Mouse (Mus musculus) heart, embryonic 14.5 days (tissue): ENCODE measurements around the gene Ccl28. TPM values are rescaled to one million over a fixed set of nuclear protein-coding genes. Genes with fewer than 3 reads are reported as not detected.
"Not testable (repeated sequence)": the region's sequence is repeated elsewhere in the genome, so short reads cannot be mapped to it uniquely, and the experiment has no call there.

Source experiments
- ATAC-seq: fragments of 200-750 bp; cut with Nextera tagmentation; 2 replicates; pipeline ENCODE4 v1.8.0; 2017; ENCODE audit warnings: low read depth, moderate TSS enrichment; ENCODE audit not compliant: insufficient number of reproducible peaks, insufficient read depth, low FRiP score
- H3K27ac ChIP-seq, 2 experiments: fragments of 200-500 bp in 1 of 2; fragments of 300-500 bp in 1 of 2; sonication (generic) in 1 of 2; replicated peaks in 1 of 2; 2 replicates each; pipeline ENCODE4 v1.5.1; 2012 to 2014; ENCODE audit warnings: low read depth in 2 of 2, low read length in 2 of 2, control low read depth in 1 of 2, mild to moderate bottlenecking in 1 of 2, mixed read lengths in 1 of 2; ENCODE audit not compliant: control insufficient read depth in 1 of 2, insufficient read depth in 1 of 2
- H3K27me3 ChIP-seq: fragments of 300-500 bp; sonication (generic); 2 replicates; pipeline ENCODE4 v1.6.1; 2014; ENCODE audit warnings: mild to moderate bottlenecking, low read length, control low read depth; ENCODE audit not compliant: control insufficient read depth, insufficient read depth
- H3K36me3 ChIP-seq: fragments of 300-500 bp; sonication (generic); 2 replicates; pipeline ENCODE4 v1.6.1; 2014; ENCODE audit warnings: mild to moderate bottlenecking, control low read depth, low read length, mixed read lengths; ENCODE audit not compliant: control insufficient read depth, insufficient read depth
- H3K4me1 ChIP-seq, 2 experiments: fragments of 200-500 bp in 1 of 2; fragments of 300-500 bp in 1 of 2; sonication (generic) in 1 of 2; 2 replicates each; pipeline ENCODE4 v1.6.1; 2012 to 2014; ENCODE audit warnings: low read length in 2 of 2, control low read depth in 1 of 2, mixed read lengths in 1 of 2; ENCODE audit not compliant: control insufficient read depth in 2 of 2, insufficient read depth in 2 of 2
- H3K4me2 ChIP-seq: fragments of 300-500 bp; sonication (generic); 2 replicates; pipeline ENCODE4 v1.6.1; 2014; ENCODE audit warnings: mild to moderate bottlenecking, low read length
- H3K4me3 ChIP-seq, 2 experiments: fragments of 200-500 bp in 1 of 2; fragments of 300-500 bp in 1 of 2; sonication (generic) in 1 of 2; 2 replicates each; pipeline ENCODE4 v1.5.1; 2012 to 2014; ENCODE audit warnings: low read length in 2 of 2, mild to moderate bottlenecking in 2 of 2, control low read depth in 1 of 2, low read depth in 1 of 2, moderate library complexity in 1 of 2; ENCODE audit not compliant: control insufficient read depth in 1 of 2, insufficient read depth in 1 of 2
- H3K9ac ChIP-seq: fragments of 300-500 bp; sonication (generic); 2 replicates; pipeline ENCODE4 v1.6.1; 2014; ENCODE audit warnings: mild to moderate bottlenecking, low read length
- H3K9me3 ChIP-seq: fragments of 300-500 bp; sonication (generic); 2 replicates; pipeline ENCODE4 v1.6.1; 2016; ENCODE audit warnings: low read length, control low read depth; ENCODE audit not compliant: control insufficient read depth
- WGBS: fragments of 180-500 bp; shearing (Covaris S2); extraction: QIAGEN DNeasy Blood & Tissue Kit; methylation state at CpG from one replicate; pipeline ENCODE4 v1.1.7; 2014; 5-methylcytosine and 5-hydroxymethylcytosine counted together
- polyA plus RNA-seq: library from polyadenylated mRNA; unstranded; fragments of >200 nt; fragmentation: Nextera tagmentation; extraction: Ambion mirVana; gene quantifications from 2 replicates; pipeline ENCODE4 v1.2.1, GENCODE M21; 2014

The Ccl28 gene
- not detected in 2 replicates for polyA plus RNA-seq

GRCm38 (mm10) chr13:119623634-119624033 lies at the start of gene Ccl28:
Gene Ccl28, plus strand, starts transcription at chr13:119623819.
- Histone ChIP-seq H3K4me1 (no peaks in the 10 kb centered on the region), H3K27ac (no peak within 1 kb of the TSS), H3K36me3 (no peaks in the 10 kb centered on the region), H3K27me3 (no peaks in the 10 kb centered on the region), H3K9me3 (no peaks in the 10 kb centered on the region), H3K9ac (no peak within 1 kb of the TSS), H3K4me3 (no peak within 1 kb of the TSS), H3K4me2 (no peak within 1 kb of the TSS)
- WGBS: 78% methylated on average over 6 of the region's 6 CpGs
- ATAC-seq: no peak

GRCm38 (mm10) chr13:119596321-119597211 lies 27.1 kb upstream of the Ccl28 start:
- H3K27me3 ChIP-seq: not testable (repeated sequence)

GRCm38 (mm10) chr13:119598466-119598865 lies 25.2 kb upstream of the Ccl28 start:
- H3K27ac ChIP-seq, H3K4me3 ChIP-seq, H3K4me2 ChIP-seq, H3K27me3 ChIP-seq, H3K36me3 ChIP-seq, H3K9ac ChIP-seq, H3K4me1 ChIP-seq, ATAC-seq: not testable (repeated sequence)
- H3K9me3 ChIP-seq: peaks cover 21% of the 10 kb centered on the region

More at GRCm38 (mm10) chr13:119596321-119597211, 27.1 kb upstream of the Ccl28 start:
- not testable (repeated sequence) for H3K9ac ChIP-seq, H3K27ac ChIP-seq, H3K36me3 ChIP-seq, H3K4me3 ChIP-seq, H3K4me1 ChIP-seq, H3K4me2 ChIP-seq
- peaks cover 19% of the 10 kb centered on the region for H3K9me3 ChIP-seq
- 71% methylated on average over 14 of the region's 16 CpGs for WGBS
- ATAC-seq: peak; percentile 91

GRCm38 (mm10) chr13:119599066-119599465 lies 24.6 kb upstream of the Ccl28 start:
- not testable (repeated sequence) for H3K4me3 ChIP-seq, H3K4me1 ChIP-seq, H3K36me3 ChIP-seq, H3K27ac ChIP-seq, H3K27me3 ChIP-seq, H3K4me2 ChIP-seq, ATAC-seq, H3K9ac ChIP-seq
- WGBS: 82% methylated on average over 9 of the region's 12 CpGs
- peaks cover 21% of the 10 kb centered on the region for H3K9me3 ChIP-seq

- H3K9me3 ChIP-seq: peaks cover 21% of the 10 kb centered on the region
- not testable (repeated sequence) for H3K4me3 ChIP-seq, H3K27ac ChIP-seq, H3K4me1 ChIP-seq, H3K9ac ChIP-seq, H3K4me2 ChIP-seq, H3K27me3 ChIP-seq, H3K36me3 ChIP-seq, ATAC-seq
- 62% methylated on average over 2 of the region's 2 CpGs for WGBS
These were observed 24.1 kb upstream of the Ccl28 start for GRCm38 (mm10) chr13:119599498-119599897.

- not testable (repeated sequence) for H3K9ac ChIP-seq, H3K27me3 ChIP-seq, ATAC-seq, H3K4me3 ChIP-seq, H3K4me1 ChIP-seq, H3K4me2 ChIP-seq, H3K27ac ChIP-seq, H3K36me3 ChIP-seq
- H3K9me3 ChIP-seq: peaks cover 21% of the 10 kb centered on the region
These were observed 23.5 kb upstream of the Ccl28 start for GRCm38 (mm10) chr13:119600166-119600565.

- not testable (repeated sequence) for H3K9ac ChIP-seq, H3K9me3 ChIP-seq, H3K27me3 ChIP-seq, H3K4me1 ChIP-seq, H3K27ac ChIP-seq, H3K4me3 ChIP-seq, H3K36me3 ChIP-seq, H3K4me2 ChIP-seq, ATAC-seq
- WGBS: 46% methylated on average over 12 of the region's 13 CpGs
These were observed 20.8 kb upstream of the Ccl28 start for GRCm38 (mm10) chr13:119602688-119603331.
